Mouse (Mus musculus): ENCODE measurements around the gene Coil. TPM values are rescaled to one million over a fixed set of nuclear protein-coding genes. Genes with fewer than 3 reads are reported as not detected.

Coil gene
- polyA plus RNA-seq, 1 experiment from 2014 or later: 5.9 TPM

DNA sequence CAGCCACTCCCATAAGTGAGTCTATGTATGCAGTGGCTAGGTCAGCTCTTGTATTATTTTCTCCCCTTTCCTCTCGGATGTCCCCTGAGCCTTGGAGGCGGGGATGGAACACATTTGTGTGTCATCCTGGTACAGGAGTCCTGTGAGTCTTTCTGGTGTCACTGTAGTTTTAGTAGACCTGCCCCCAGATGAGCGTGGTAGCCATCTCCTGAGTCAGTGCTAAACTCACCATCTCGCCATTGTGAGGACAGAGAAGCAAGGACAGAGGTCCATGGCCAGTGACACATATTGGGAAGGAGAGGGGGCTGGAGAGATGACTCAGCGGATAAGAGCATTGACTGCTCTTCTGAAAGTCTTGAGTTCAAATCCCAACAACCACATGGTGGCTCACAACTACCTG lies 7.1 kb downstream of the Coil start:
- H3K4me2 ChIP-seq (replicated peaks; ENCODE audit: low read depth): no peak overlapping the region
- no peak for TF ChIP-seq EP300 (optimal IDR thresholded peaks at IDR 0.05)
- DNase-seq (ENCODE audit: low spot score) (no peak), ATAC-seq (ENCODE audit: low FRiP score, low TSS enrichment) (no peak)
- H3K36me3 ChIP-seq (ENCODE audit: control insufficient read depth, insufficient read depth, low read length): peaks cover 3% of the 10 kb centered on the region; the same call in 1 of the 2 replicates
- H3K9me3 ChIP-seq (ENCODE audit: control insufficient read depth, low read length): no peaks in the 10 kb centered on the region
- no peak overlapping the region for H3K4me3 ChIP-seq (ENCODE audit: low read depth, low read length)
- no peaks in the 10 kb centered on the region; the same call in 1 of the 2 replicates for H3K4me1 ChIP-seq (replicated peaks; ENCODE audit: control insufficient read depth, insufficient read depth)
- H3K27me3 ChIP-seq (ENCODE audit: control insufficient read depth, insufficient read depth, low read length): no peaks in the 10 kb centered on the region
- H3K9ac ChIP-seq (ENCODE audit: low read length): no peak overlapping the region
- H3K27ac ChIP-seq (replicated peaks): no peak overlapping the region
- WGBS: 91% methylated on average over 5 of the region's 5 CpGs

DNA sequence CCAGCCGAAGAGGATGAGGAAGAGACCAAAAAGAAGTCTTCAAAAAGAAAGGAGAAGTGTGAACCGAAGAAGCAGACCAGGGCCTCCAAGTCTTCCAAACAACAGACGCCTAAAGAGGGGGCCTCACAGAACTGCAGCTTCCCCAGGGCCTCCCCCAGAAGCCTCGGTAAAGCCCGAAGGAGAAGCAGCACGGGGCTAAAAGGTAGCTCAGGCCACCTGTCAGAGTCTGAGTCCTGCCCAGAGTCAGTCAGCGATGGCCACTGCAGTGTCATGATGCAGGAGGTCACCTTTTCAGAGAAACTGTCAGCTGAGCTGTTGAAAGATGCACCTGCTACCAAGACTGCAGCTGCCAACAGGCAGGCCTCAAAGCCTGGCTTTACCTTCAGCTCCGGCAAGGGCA lies 11.3 kb downstream of the Coil start:
- H3K4me1 ChIP-seq (replicated peaks; ENCODE audit: control insufficient read depth, insufficient read depth): no peaks in the 10 kb centered on the region
- no peak for TF ChIP-seq CTCF (IDR thresholded peaks at IDR 0.05; ENCODE audit: low read depth)
- TF ChIP-seq EP300 (optimal IDR thresholded peaks at IDR 0.05): no peak
- peaks cover 8% of the 10 kb centered on the region; the same call in 1 of the 2 replicates for H3K36me3 ChIP-seq (ENCODE audit: control insufficient read depth, insufficient read depth, low read length)
- no peak for ATAC-seq (ENCODE audit: low FRiP score, low TSS enrichment)
- WGBS: 83% methylated on average over 8 of the region's 8 CpGs
- H3K9ac ChIP-seq (ENCODE audit: low read length): no peak overlapping the region
- no peaks in the 10 kb centered on the region for H3K9me3 ChIP-seq (ENCODE audit: control insufficient read depth, low read length)
- DNase-seq (ENCODE audit: low spot score): no peak
- no peaks in the 10 kb centered on the region for H3K27me3 ChIP-seq (ENCODE audit: control insufficient read depth, insufficient read depth, low read length)
- no peak overlapping the region for H3K27ac ChIP-seq (replicated peaks)
- no peak overlapping the region for H3K4me3 ChIP-seq (ENCODE audit: low read depth, low read length)
- no peak overlapping the region for H3K4me2 ChIP-seq (replicated peaks; ENCODE audit: low read depth)

DNA sequence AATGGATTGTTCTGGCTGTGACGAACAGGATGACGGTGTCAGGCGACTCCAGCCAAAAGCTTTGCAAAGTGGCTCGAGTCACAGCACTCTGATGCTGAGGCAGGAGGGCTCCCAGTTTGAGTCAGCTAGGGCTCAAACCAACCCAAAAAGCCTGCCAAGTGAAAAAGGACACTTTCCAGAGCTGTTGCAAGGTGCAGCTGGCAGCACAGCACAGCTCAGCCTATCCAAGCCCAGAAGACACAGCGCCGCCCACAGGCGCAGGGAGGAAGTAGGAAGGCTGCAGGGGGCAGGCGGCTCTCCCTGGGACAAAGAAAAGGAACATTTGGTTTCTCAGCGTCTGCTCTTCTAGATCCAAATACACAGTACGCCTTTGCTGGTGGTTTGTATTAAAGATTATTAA lies 16.6 kb downstream of the Coil start:
- H3K27me3 ChIP-seq (ENCODE audit: control insufficient read depth, insufficient read depth, low read length): no peaks in the 10 kb centered on the region
- no peak overlapping the region for H3K4me2 ChIP-seq (replicated peaks; ENCODE audit: low read depth)
- no peak overlapping the region for H3K9ac ChIP-seq (ENCODE audit: low read length)
- ATAC-seq (ENCODE audit: low FRiP score, low TSS enrichment) (no peak), DNase-seq (ENCODE audit: low spot score) (no peak)
- 90% methylated on average over 10 of the region's 10 CpGs for WGBS
- H3K9me3 ChIP-seq (ENCODE audit: control insufficient read depth, low read length): no peaks in the 10 kb centered on the region
- peaks cover 11% of the 10 kb centered on the region; the same call in 1 of the 2 replicates for H3K36me3 ChIP-seq (ENCODE audit: control insufficient read depth, insufficient read depth, low read length)
- no peak for TF ChIP-seq EP300 (optimal IDR thresholded peaks at IDR 0.05)
- peak; percentile 23; the same call in 1 of the 2 replicates for TF ChIP-seq CTCF (IDR thresholded peaks at IDR 0.05; ENCODE audit: low read depth)
- no peaks in the 10 kb centered on the region for H3K4me1 ChIP-seq (replicated peaks; ENCODE audit: control insufficient read depth, insufficient read depth)
- H3K4me3 ChIP-seq (ENCODE audit: low read depth, low read length): no peak overlapping the region
- H3K27ac ChIP-seq (replicated peaks): no peak overlapping the region

DNA sequence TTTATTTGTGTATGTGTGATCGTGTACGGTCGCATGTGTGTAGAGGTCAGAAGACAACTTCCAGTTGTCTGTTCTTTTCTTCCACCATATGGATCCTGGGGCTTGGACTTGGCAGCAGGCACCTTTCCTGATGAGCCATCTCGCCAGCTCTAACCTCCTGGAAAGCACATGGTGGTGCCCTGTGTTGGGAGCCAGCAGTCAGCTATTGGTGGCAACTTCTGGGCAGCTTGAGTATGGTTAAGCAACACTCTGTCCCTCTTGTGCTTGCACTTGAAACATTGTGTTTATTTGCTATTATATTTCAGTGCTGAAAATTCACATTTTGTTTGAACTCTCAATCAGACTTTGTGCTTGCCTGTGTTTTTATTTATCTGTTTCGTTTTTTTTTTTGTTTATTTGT lies 18.9 kb downstream of the Coil start:
- no peak for DNase-seq (ENCODE audit: low spot score)
- H3K27ac ChIP-seq (replicated peaks): no peak overlapping the region
- no peaks in the 10 kb centered on the region for H3K27me3 ChIP-seq (ENCODE audit: control insufficient read depth, insufficient read depth, low read length)
- no peaks in the 10 kb centered on the region for H3K4me1 ChIP-seq (replicated peaks; ENCODE audit: control insufficient read depth, insufficient read depth)
- TF ChIP-seq CTCF (IDR thresholded peaks at IDR 0.05; ENCODE audit: low read depth) (no peak), EP300 (optimal IDR thresholded peaks at IDR 0.05) (no peak)
- 73% methylated on average over 5 of the region's 5 CpGs for WGBS
- H3K9ac ChIP-seq (ENCODE audit: low read length): no peak overlapping the region
- no peak overlapping the region for H3K4me2 ChIP-seq (replicated peaks; ENCODE audit: low read depth)
- 0 out of 2 replicates have a peak, but pooled peaks cover 9% of the 10 kb centered on the region for H3K36me3 ChIP-seq (ENCODE audit: control insufficient read depth, insufficient read depth, low read length)
- H3K9me3 ChIP-seq (ENCODE audit: control insufficient read depth, low read length): no peaks in the 10 kb centered on the region
- no peak overlapping the region for H3K4me3 ChIP-seq (ENCODE audit: low read depth, low read length)
- no peak for ATAC-seq (ENCODE audit: low FRiP score, low TSS enrichment)

DNA sequence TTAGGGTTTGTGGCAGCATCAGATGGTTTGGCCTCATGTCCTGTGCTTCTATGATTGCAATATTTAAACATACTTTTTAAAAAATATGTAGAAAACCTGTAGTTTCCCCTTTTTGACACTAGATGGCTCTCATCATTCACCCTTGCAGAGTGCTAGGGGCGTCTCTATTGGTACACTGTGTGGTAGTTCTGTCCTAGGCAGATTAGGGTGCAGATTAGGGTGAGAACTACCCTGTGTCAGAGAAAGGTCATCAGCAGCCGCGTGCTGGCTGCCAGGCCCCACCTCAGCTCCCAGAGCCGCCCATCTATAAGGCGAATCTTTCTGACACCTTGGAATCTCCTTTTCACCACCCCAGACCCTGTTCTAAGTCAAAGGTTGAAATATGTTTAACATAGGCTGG lies 19.5 kb downstream of the Coil start:
- H3K4me2 ChIP-seq (replicated peaks; ENCODE audit: low read depth): no peak overlapping the region
- H3K4me3 ChIP-seq (ENCODE audit: low read depth, low read length): no peak overlapping the region
- H3K36me3 ChIP-seq (ENCODE audit: control insufficient read depth, insufficient read depth, low read length): 0 out of 2 replicates have a peak, but pooled peaks cover 9% of the 10 kb centered on the region
- 63% methylated on average over 5 of the region's 5 CpGs for whole genome bisulfite sequencing
- TF ChIP-seq CTCF (IDR thresholded peaks at IDR 0.05; ENCODE audit: low read depth) (peak; percentile 74), EP300 (optimal IDR thresholded peaks at IDR 0.05) (no peak)
- DNase-seq (ENCODE audit: low spot score) (no peak), ATAC-seq (ENCODE audit: low FRiP score, low TSS enrichment) (peak; percentile 80)
- no peaks in the 10 kb centered on the region for H3K4me1 ChIP-seq (replicated peaks; ENCODE audit: control insufficient read depth, insufficient read depth)
- H3K27me3 ChIP-seq (ENCODE audit: control insufficient read depth, insufficient read depth, low read length): no peaks in the 10 kb centered on the region
- no peak overlapping the region for H3K27ac ChIP-seq (replicated peaks)
- H3K9me3 ChIP-seq (ENCODE audit: control insufficient read depth, low read length): no peaks in the 10 kb centered on the region
- H3K9ac ChIP-seq (ENCODE audit: low read length): no peak overlapping the region

DNA sequence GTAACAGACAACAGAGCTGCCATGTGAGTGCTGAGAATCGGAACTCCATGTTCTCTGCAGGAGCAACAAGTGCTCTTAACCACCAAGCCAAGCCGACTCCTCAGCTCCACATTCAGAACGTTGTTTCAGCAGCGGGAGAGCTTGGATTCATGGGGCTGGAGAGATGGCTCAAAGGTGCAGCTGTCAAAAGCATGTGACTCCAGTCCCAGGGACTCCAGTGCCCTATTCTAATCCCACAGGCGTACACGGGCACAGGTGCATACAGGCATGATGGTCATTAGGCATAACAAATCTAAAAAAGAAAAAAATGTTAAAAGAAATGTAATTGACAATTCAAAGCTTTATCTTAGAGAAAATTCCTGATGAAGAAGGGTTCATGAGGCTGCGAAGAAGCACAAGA lies 23.1 kb downstream of the Coil start:
- ATAC-seq (ENCODE audit: low FRiP score, low TSS enrichment) (no peak), DNase-seq (ENCODE audit: low spot score) (no peak)
- no peak overlapping the region for H3K27ac ChIP-seq (replicated peaks)
- H3K4me1 ChIP-seq (replicated peaks; ENCODE audit: control insufficient read depth, insufficient read depth): no peaks in the 10 kb centered on the region
- H3K4me3 ChIP-seq (ENCODE audit: low read depth, low read length): no peak overlapping the region
- no peaks in the 10 kb centered on the region for H3K27me3 ChIP-seq (ENCODE audit: control insufficient read depth, insufficient read depth, low read length)
- H3K9me3 ChIP-seq (ENCODE audit: control insufficient read depth, low read length): no peaks in the 10 kb centered on the region
- 0 out of 2 replicates have a peak, but pooled peaks cover 4% of the 10 kb centered on the region for H3K36me3 ChIP-seq (ENCODE audit: control insufficient read depth, insufficient read depth, low read length)
- TF ChIP-seq CTCF (IDR thresholded peaks at IDR 0.05; ENCODE audit: low read depth) (no peak), EP300 (optimal IDR thresholded peaks at IDR 0.05) (no peak)
- H3K4me2 ChIP-seq (replicated peaks; ENCODE audit: low read depth): no peak overlapping the region
- H3K9ac ChIP-seq (ENCODE audit: low read length): no peak overlapping the region
- 53% methylated on average over 7 of the region's 7 CpGs for WGBS

Measured in stomach, postnatal 0 days (tissue).